17 mouse cellular contexts compared by ENCODE assay signal in genomic region chr19:36213461-36213860, GRCm38 (mm10).
DNase-seq lines count a peak whose midpoint lies in the region; ATAC-seq lines count a peak whose summit lies in the region.
"Had no signal": no experiment of that assay in that cellular context is flagged by ENCODE, and none has a peak within 500 bp of the region (broad histone marks: within the 10 kb centered on the region; RNA-seq: fewer than 3 reads in every experiment).

No protein-coding gene starts in this region.

- no peak overlapping the region for H3K4me2 ChIP-seq in forebrain, embryonic 15.5 days (replicated peaks)
- H3K4me2 ChIP-seq in forebrain, embryonic 13.5 days, result no peak overlapping the region
- no peak overlapping the region for H3K4me2 ChIP-seq in hindbrain, embryonic 16.5 days (ENCODE audit: low read length)
- H3K4me2 ChIP-seq: stomach, embryonic 15.5 days had no signal

- no peaks in the 10 kb centered on the region for H3K9me3 ChIP-seq in forebrain, embryonic 10.5 days
- H3K9me3 ChIP-seq in forebrain, embryonic 15.5 days, result no peaks in the 10 kb centered on the region
- no peaks in the 10 kb centered on the region for H3K9me3 ChIP-seq in forebrain, embryonic 13.5 days (replicated peaks)
- no peaks in the 10 kb centered on the region for H3K9me3 ChIP-seq in hindbrain, embryonic 16.5 days (ENCODE audit: control insufficient read depth, low read length)
- H3K9me3 ChIP-seq: embryonic facial prominence, embryonic 12.5 days; stomach, embryonic 15.5 days had no signal

- WGBS in forebrain, embryonic 10.5 days, result 64% methylated on average over 8 of the region's 8 CpGs
- WGBS in forebrain, embryonic 15.5 days, result 9% methylated on average over 8 of the region's 8 CpGs
- 15% methylated on average over 8 of the region's 8 CpGs for WGBS in forebrain, embryonic 13.5 days
- WGBS in hindbrain, embryonic 16.5 days, result 8% methylated on average over 8 of the region's 8 CpGs

- DNase-seq in forebrain, embryonic 10.5 days (ENCODE audit: extremely low spot score, low spot score), result no peak
- DNase-seq in layer of hippocampus, adult 9-11 months, result peak; percentile 8
- DNase-seq in layer of hippocampus, postnatal 25 days (ENCODE audit: extremely low spot score in 1 of 2, low spot score in 1 of 2), result no peak
- DNase-seq in cerebellum, postnatal 10 days, result no peak
- DNase-seq in neural tube, embryonic 10.5 days (ENCODE audit: extremely low spot score, low spot score), result no peak
- DNase-seq: cerebellum, adult 9-10 months; gastrocnemius, postnatal 36 days; heart, postnatal 36 days; kidney, adult 2 months; kidney, postnatal 36 days; thymus, postnatal 36 days had no signal

- no peak for ATAC-seq in forebrain, embryonic 15.5 days (replicated peaks)
- no peak for ATAC-seq in forebrain, embryonic 13.5 days
- peak; percentile 43; the same call in 1 of the 2 replicates for ATAC-seq in hindbrain, embryonic 16.5 days

- no peaks in the 10 kb centered on the region for H3K36me3 ChIP-seq in forebrain, embryonic 10.5 days (replicated peaks)
- H3K36me3 ChIP-seq in forebrain, embryonic 15.5 days, result no peaks in the 10 kb centered on the region
- no peaks in the 10 kb centered on the region for H3K36me3 ChIP-seq in forebrain, embryonic 13.5 days (ENCODE audit: poor library complexity, severe bottlenecking)
- H3K36me3 ChIP-seq in hindbrain, embryonic 16.5 days (ENCODE audit: control insufficient read depth, insufficient read depth, low read length), result no peaks in the 10 kb centered on the region
- H3K36me3 ChIP-seq: embryonic facial prominence, embryonic 12.5 days; stomach, embryonic 15.5 days had no signal

- no peak overlapping the region for H3K4me3 ChIP-seq in forebrain, embryonic 10.5 days
- no peak overlapping the region for H3K4me3 ChIP-seq in forebrain, embryonic 15.5 days
- no peak overlapping the region for H3K4me3 ChIP-seq in forebrain, embryonic 13.5 days
- no peak overlapping the region for H3K4me3 ChIP-seq in hindbrain, embryonic 16.5 days (ENCODE audit: low read length)
- H3K4me3 ChIP-seq: embryonic facial prominence, embryonic 12.5 days; megakaryocyte, embryonic 14.5 days; stomach, embryonic 15.5 days had no signal

- H3K27me3 ChIP-seq in forebrain, embryonic 10.5 days (ENCODE audit: poor library complexity, severe bottlenecking), result no peaks in the 10 kb centered on the region
- no peaks in the 10 kb centered on the region for H3K27me3 ChIP-seq in forebrain, embryonic 15.5 days
- no peaks in the 10 kb centered on the region for H3K27me3 ChIP-seq in forebrain, embryonic 13.5 days
- H3K27me3 ChIP-seq in hindbrain, embryonic 16.5 days (replicated peaks; ENCODE audit: control insufficient read depth, insufficient read depth, low read length), result no peaks in the 10 kb centered on the region
- H3K27me3 ChIP-seq: embryonic facial prominence, embryonic 12.5 days; stomach, embryonic 15.5 days had no signal

- H3K9ac ChIP-seq in forebrain, embryonic 15.5 days (replicated peaks), result no peak overlapping the region
- no peak overlapping the region for H3K9ac ChIP-seq in forebrain, embryonic 13.5 days
- H3K9ac ChIP-seq in hindbrain, embryonic 16.5 days (ENCODE audit: low read depth, low read length), result no peak overlapping the region
- H3K9ac ChIP-seq: embryonic facial prominence, embryonic 12.5 days; stomach, embryonic 15.5 days had no signal

- peak overlapping the region; percentile 72 for H3K27ac ChIP-seq in forebrain, embryonic 10.5 days
- H3K27ac ChIP-seq in forebrain, embryonic 15.5 days (replicated peaks), result no peak overlapping the region; the same call in 1 of the 2 replicates
- H3K27ac ChIP-seq in forebrain, embryonic 13.5 days, result peak overlapping the region; percentile 51
- no peak overlapping the region for H3K27ac ChIP-seq in hindbrain, embryonic 16.5 days (ENCODE audit: low read depth, low read length)
- H3K27ac ChIP-seq: stomach, embryonic 15.5 days had no signal

- peaks cover 26% of the 10 kb centered on the region for H3K4me1 ChIP-seq in forebrain, embryonic 10.5 days
- H3K4me1 ChIP-seq in forebrain, embryonic 15.5 days, result peaks cover 26% of the 10 kb centered on the region
- peaks cover 31% of the 10 kb centered on the region for H3K4me1 ChIP-seq in forebrain, embryonic 13.5 days
- H3K4me1 ChIP-seq in hindbrain, embryonic 16.5 days (ENCODE audit: control insufficient read depth, insufficient read depth, low read depth, low read length), result peaks cover 11% of the 10 kb centered on the region
- H3K4me1 ChIP-seq: megakaryocyte, embryonic 14.5 days had no signal

Comparison
In these comparisons a context has a peak if more than half of its experiments do, and no peak if none do; other contexts are left out.
1. H3K27ac ChIP-seq: peak in forebrain, embryonic 10.5 days (single experiment) and forebrain, embryonic 13.5 days (single experiment); none in forebrain, embryonic 15.5 days (single experiment) and hindbrain, embryonic 16.5 days (single experiment).